Mouse (Mus musculus) liver, adult 2 months (tissue): ENCODE results near the gene Epn2.

ENCODE experiments used
- CTCF ChIP-seq: fragments of 200-500 bp; IDR thresholded peaks from 2 replicates; pipeline ENCODE4 v1.5.1; 2011; ENCODE audit warnings: low read depth, low read length, control low read depth
- POLR2A ChIP-seq: fragments of 200-500 bp; IDR thresholded peaks from 2 replicates; pipeline ENCODE4 v1.6.1; 2011; ENCODE audit warnings: low read length, control low read depth; ENCODE audit not compliant: insufficient read depth; ENCODE audit errors: extremely low read depth

DNA sequence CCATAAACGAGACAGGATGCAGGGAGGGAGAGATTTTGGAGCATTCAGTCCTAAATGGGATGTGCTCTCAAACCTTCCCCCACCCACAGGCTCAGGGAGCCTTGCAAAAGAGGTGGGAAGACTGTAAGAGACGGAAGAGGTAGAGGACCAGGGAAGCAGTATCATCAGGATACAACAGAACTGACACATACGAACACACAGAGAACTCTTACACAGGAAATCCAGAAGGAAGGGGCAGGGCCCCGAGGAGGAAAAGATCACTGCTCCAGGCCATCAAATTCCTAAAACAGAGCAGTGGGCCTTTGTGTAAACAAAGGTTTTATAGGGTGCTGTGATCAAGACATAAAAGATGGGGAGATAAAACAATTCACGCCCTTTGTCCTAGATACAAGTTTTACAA, 34.9 kb upstream of the Epn2 start:
- no peak for TF ChIP-seq CTCF
- TF ChIP-seq POLR2A = no peak
